Mouse (Mus musculus) hindbrain, embryonic 14.5 days (tissue): ENCODE results near the gene Actr1a. TPM values are rescaled to one million over a fixed set of nuclear protein-coding genes. Genes with fewer than 3 reads are reported as not detected.
A peak's percentile ranks its signal among the peaks of the same experiment; 100 is the strongest.

ENCODE experiments used
- ATAC-seq: fragments of 200-750 bp; cut with Nextera tagmentation; 2 replicates; pipeline ENCODE4 v1.8.0; 2017; ENCODE audit warnings: moderate number of reproducible peaks, mild to moderate bottlenecking, moderate TSS enrichment, moderate library complexity; ENCODE audit not compliant: low FRiP score
- DNase-seq: peaks from one replicate; pipeline ENCODE4 v3.0.0-alpha.2; 2015; ENCODE audit warnings: low spot score
- H3K27ac ChIP-seq: fragments of 300-500 bp; sonication (generic); 2 replicates; pipeline ENCODE4 v1.5.1; 2014; ENCODE audit warnings: mild to moderate bottlenecking, moderate library complexity
- H3K27me3 ChIP-seq: fragments of 300-500 bp; sonication (generic); 2 replicates; pipeline ENCODE4 v1.6.1; 2014; ENCODE audit warnings: mild to moderate bottlenecking, low read length, mixed read lengths; ENCODE audit not compliant: control insufficient read depth, insufficient read depth
- H3K36me3 ChIP-seq: fragments of 300-500 bp; sonication (generic); replicated peaks from 2 replicates; pipeline ENCODE4 v1.6.1; 2014; ENCODE audit not compliant: control insufficient read depth, insufficient read depth
- H3K4me1 ChIP-seq: fragments of 300-500 bp; sonication (generic); replicated peaks from 2 replicates; pipeline ENCODE4 v1.6.1; 2014; ENCODE audit warnings: antibody characterized with exemption, low read length, mixed read lengths; ENCODE audit not compliant: control insufficient read depth, insufficient read depth
- H3K4me2 ChIP-seq: fragments of 300-500 bp; sonication (generic); replicated peaks from 2 replicates; pipeline ENCODE4 v1.6.1; 2014; ENCODE audit warnings: mild to moderate bottlenecking, moderate library complexity
- H3K4me3 ChIP-seq: fragments of 300-500 bp; sonication (generic); replicated peaks from 2 replicates; pipeline ENCODE4 v1.5.1; 2014; ENCODE audit warnings: mild to moderate bottlenecking, low read length
- H3K9ac ChIP-seq: fragments of 300-500 bp; sonication (generic); 2 replicates; pipeline ENCODE4 v1.6.1; 2014
- H3K9me3 ChIP-seq: fragments of 300-500 bp; sonication (generic); 2 replicates; pipeline ENCODE4 v1.6.1; 2016; ENCODE audit warnings: low read length; ENCODE audit not compliant: control insufficient read depth
- WGBS: fragments of 180-500 bp; shearing (Covaris S2); extraction: QIAGEN DNeasy Blood & Tissue Kit; methylation state at CpG from one replicate; pipeline ENCODE4 v1.1.7; 2014; 5-methylcytosine and 5-hydroxymethylcytosine counted together
- polyA plus RNA-seq: library from polyadenylated mRNA; unstranded; fragments of >200 nt; fragmentation: Nextera tagmentation; extraction: Ambion mirVana; gene quantifications from 2 replicates; pipeline ENCODE4 v1.2.1, GENCODE M21; 2014

Actr1a gene
- polyA plus RNA-seq, 1 experiment from 2014 or later, result 327 TPM

DNA sequence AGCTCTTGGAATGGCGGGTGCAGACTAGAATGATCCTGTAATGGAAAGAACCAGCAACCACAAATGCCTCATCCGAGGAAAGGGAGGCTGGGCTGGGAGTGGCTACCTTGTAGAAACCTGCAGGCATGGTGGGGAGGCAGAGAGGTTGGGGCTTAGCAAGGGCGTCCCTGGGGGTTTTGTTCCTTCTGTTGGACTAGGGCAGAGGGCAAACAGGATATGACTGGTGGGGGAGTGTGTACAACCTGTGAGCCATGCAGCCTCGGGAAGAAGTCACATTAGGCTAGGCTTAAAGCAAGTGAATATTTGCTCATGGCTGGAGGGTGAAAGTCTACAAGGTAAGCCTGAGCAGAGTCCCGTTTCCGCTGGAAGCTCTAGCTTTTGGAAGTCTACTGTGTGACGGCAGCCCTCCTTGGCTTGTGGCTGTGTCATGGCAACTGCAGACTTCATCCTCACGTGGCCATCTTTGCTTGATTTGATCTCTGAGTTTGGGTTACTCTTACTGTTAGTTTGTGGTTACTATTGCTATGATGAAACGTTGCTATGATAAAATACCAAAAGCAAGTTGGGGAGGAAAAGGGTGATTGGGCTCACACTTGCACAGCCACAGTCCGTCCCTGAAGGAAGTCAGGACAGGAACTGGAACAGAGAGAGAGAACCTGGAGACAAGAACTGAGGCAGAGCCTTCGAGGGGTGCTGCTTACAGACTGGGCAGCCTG lies 32.1 kb downstream of the Actr1a start:
- no peak overlapping the region for H3K4me2 ChIP-seq
- H3K27ac ChIP-seq, result no peak overlapping the region
- H3K27me3 ChIP-seq, result no peaks in the 10 kb centered on the region
- 92% methylated on average over 11 of the region's 11 CpGs for WGBS
- no peak overlapping the region for H3K4me3 ChIP-seq
- DNase-seq (no peak), ATAC-seq (no peak)
- H3K4me1 ChIP-seq, result no peaks in the 10 kb centered on the region
- H3K9ac ChIP-seq, result no peak overlapping the region
- H3K36me3 ChIP-seq, result no peaks in the 10 kb centered on the region
- no peaks in the 10 kb centered on the region for H3K9me3 ChIP-seq

DNA sequence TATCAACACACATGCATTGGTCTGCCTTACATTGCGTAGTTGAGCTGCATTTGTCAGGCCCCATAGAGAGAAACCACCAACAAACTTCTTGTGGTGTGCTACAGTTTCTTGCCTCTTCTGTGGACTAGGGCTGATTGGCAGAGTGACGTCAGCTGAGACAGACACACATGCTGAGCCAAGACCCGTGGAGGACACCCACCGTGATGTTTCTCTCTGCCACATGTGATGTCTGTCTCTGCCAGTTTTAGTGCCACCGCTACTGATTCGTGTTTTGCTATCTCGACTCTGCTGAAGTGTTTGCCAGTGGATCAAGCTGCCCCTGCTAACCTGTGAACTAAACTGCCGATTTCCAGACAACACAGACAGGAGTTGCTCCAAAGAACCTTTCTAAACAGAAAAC lies 33.4 kb downstream of the Actr1a start:
- ATAC-seq (no peak), DNase-seq (no peak)
- 0 out of 2 replicates have a peak, but pooled peaks cover 4% of the 10 kb centered on the region for H3K4me1 ChIP-seq
- no peaks in the 10 kb centered on the region for H3K36me3 ChIP-seq
- no peak overlapping the region for H3K27ac ChIP-seq
- no peaks in the 10 kb centered on the region; the same call in 1 of the 2 replicates for H3K27me3 ChIP-seq
- H3K9ac ChIP-seq, result no peak overlapping the region
- H3K4me3 ChIP-seq, result no peak overlapping the region
- no peaks in the 10 kb centered on the region for H3K9me3 ChIP-seq
- WGBS, result 82% methylated on average over 8 of the region's 8 CpGs
- no peak overlapping the region for H3K4me2 ChIP-seq

DNA sequence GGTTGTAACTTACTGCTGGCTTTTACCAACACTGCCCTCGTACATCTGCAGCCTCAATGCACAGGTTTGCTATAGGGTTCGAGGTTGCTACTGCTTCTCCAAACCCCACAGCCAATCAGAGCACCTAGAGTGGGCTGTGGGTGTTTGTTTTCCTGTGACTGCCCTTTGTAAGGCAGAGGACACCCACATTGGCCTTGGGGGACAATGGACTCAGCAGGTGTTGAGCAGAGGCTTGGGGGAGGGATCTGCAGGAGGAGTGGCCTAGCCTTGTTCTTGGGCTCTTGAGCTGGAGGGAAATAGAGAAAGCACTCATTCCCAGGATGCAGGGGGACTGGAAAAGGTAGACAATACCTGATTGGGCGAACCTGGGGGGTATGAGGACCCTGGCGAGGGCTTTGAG lies 37.2 kb downstream of the Actr1a start:
- H3K27me3 ChIP-seq, result no peaks in the 10 kb centered on the region; the same call in 1 of the 2 replicates
- ATAC-seq, result no peak
- H3K4me1 ChIP-seq, result 0 out of 2 replicates have a peak, but pooled peaks cover 4% of the 10 kb centered on the region
- WGBS, result 60% methylated on average over 4 of the region's 4 CpGs
- no peak overlapping the region for H3K27ac ChIP-seq
- H3K9me3 ChIP-seq, result no peaks in the 10 kb centered on the region
- H3K4me3 ChIP-seq, result no peak overlapping the region
- H3K9ac ChIP-seq, result no peak overlapping the region
- no peaks in the 10 kb centered on the region for H3K36me3 ChIP-seq
- no peak overlapping the region for H3K4me2 ChIP-seq
- DNase-seq, result no peak

- H3K36me3 ChIP-seq, result no peaks in the 10 kb centered on the region
- DNase-seq, result no peak
- peak overlapping the region; percentile 48 for H3K4me3 ChIP-seq
- no peaks in the 10 kb centered on the region for H3K9me3 ChIP-seq
- peak overlapping the region; percentile 82 for H3K4me2 ChIP-seq
- H3K27ac ChIP-seq, result no peak overlapping the region
- WGBS, result 19% methylated on average over 25 of the region's 25 CpGs
- ATAC-seq, result no peak
- H3K27me3 ChIP-seq, result no peaks in the 10 kb centered on the region; the same call in 1 of the 2 replicates
- H3K9ac ChIP-seq, result peak overlapping the region; percentile 74
- 0 out of 2 replicates have a peak, but pooled peaks cover 4% of the 10 kb centered on the region for H3K4me1 ChIP-seq
Observed at GRCm38 (mm10) chr19:46357344-46358280, 37.9 kb downstream of the Actr1a start.

- H3K27ac ChIP-seq, result 0 out of 2 replicates have a peak overlapping the region, but pooled peaks have one; percentile 22
- H3K4me2 ChIP-seq, result peak overlapping the region; percentile 82
- peak; percentile 91 for ATAC-seq
- WGBS, result under 1% methylated on average over 29 of the region's 29 CpGs
- peak overlapping the region; percentile 74 for H3K9ac ChIP-seq
- H3K27me3 ChIP-seq, result no peaks in the 10 kb centered on the region; the same call in 1 of the 2 replicates
- H3K4me3 ChIP-seq, result peak overlapping the region; percentile 48
- 0 out of 2 replicates have a peak, but pooled peaks cover 4% of the 10 kb centered on the region for H3K4me1 ChIP-seq
- peak; percentile 89 for DNase-seq
- H3K9me3 ChIP-seq, result no peaks in the 10 kb centered on the region
- H3K36me3 ChIP-seq, result no peaks in the 10 kb centered on the region
Observed at GRCm38 (mm10) chr19:46356701-46357138, 38.8 kb downstream of the Actr1a start.

DNA sequence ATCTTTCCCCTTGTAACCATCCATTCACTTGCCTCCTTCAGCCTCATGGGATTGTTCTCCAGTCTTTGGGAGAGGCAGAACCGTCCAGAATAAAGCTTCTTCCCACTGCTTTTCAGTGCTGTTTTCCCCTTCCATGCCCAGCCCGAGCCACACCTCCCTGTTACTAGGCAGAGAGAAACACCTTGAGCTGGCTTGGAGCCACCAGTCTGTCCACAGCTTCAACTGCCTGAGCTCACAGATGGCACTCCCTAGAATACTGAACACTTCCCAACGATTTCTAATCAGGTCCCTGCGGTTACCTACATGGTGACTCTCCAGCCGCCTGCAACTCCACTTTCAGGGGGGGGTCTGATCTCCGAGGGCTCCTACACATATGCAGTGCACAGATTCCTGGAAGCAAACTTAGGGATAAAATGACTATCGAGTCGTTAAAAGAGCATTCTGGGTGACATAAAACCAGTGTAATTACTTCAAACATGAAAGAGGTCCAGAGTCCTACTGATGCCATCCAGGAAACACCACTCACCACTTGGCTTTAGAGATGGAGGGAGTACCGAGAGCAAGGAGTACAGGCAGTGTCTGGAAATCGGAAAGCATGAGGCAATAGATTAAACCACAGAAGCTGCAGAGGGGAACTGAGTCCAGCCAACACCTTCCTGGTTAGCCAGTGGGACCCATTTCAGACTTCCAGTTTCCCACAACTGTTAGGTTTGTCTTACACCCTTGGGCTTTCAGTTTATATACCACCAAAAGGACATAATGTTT lies 45.2 kb downstream of the Actr1a start, which contains the start of gene 2310034G01Rik:
TSS of gene 2310034G01Rik (minus strand) at position 135 of the 765 bp plus-strand sequence.
- Histone ChIP-seq H3K27me3 (peaks cover 5% of the 10 kb centered on the region; the same call in 1 of the 2 replicates), H3K4me3 (peak within 1 kb of the TSS; percentile 63), H3K4me1 (peaks cover 7% of the 10 kb centered on the region; the same call in 1 of the 2 replicates), H3K27ac (peak within 1 kb of the TSS; percentile 94), H3K9ac (peak within 1 kb of the TSS; percentile 87), H3K36me3 (no peaks in the 10 kb centered on the region), H3K9me3 (no peaks in the 10 kb centered on the region), H3K4me2 (peak within 1 kb of the TSS; percentile 83)
- ATAC-seq (no peak), DNase-seq (no peak)
- 63% methylated on average over 10 of the region's 10 CpGs for WGBS

- H3K27me3 ChIP-seq, result peaks cover 5% of the 10 kb centered on the region; the same call in 1 of the 2 replicates
- peak overlapping the region; percentile 87 for H3K9ac ChIP-seq
- no peaks in the 10 kb centered on the region for H3K9me3 ChIP-seq
- peaks cover 7% of the 10 kb centered on the region; the same call in 1 of the 2 replicates for H3K4me1 ChIP-seq
- peak overlapping the region; percentile 63 for H3K4me3 ChIP-seq
- H3K36me3 ChIP-seq, result no peaks in the 10 kb centered on the region
- ATAC-seq (peak; percentile 3; the same call in 1 of the 2 replicates), DNase-seq (no peak)
- 29% methylated on average over 6 of the region's 6 CpGs for WGBS
- no peak overlapping the region; the same call in 1 of the 2 replicates for H3K27ac ChIP-seq
- H3K4me2 ChIP-seq, result peak overlapping the region; percentile 83
Observed at GRCm38 (mm10) chr19:46349550-46349949, 46.0 kb downstream of the Actr1a start.

DNA sequence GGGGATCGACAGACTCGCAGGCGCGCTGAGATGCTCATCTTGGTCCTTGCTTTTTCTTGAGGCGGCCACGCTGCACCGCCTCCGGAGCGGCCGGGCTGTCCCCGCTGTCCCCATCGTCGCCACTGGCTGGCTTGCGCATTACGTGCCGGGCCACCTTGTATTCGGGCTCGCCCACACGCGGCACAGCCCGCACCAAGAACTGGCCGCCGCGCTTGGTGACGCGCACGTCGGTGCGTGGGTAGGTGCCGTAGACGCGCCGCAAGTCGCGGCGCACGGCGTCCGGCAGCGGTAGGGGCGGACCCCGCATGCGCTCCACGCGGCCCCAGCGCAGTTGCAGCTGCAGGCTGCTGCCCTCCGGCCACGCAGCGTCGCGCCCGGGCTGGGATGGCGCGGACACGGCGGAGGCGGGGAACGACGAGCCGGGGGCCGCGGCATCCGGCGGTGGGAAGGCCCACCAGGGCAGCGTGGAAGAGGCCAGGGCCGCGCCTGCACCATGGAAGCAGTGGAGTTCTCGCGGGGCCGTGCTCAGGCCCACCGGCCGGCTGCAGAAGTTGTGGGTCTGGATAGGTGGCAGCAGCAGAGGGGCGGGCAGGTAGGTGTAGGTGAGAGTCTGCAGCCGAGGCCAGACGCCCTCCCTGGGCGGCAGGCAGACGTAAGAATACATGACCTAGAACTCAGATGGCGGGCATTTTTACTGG lies 46.6 kb downstream of the Actr1a start:
- Histone ChIP-seq H3K4me2 (peak overlapping the region; percentile 83), H3K36me3 (no peaks in the 10 kb centered on the region), H3K4me3 (peak overlapping the region; percentile 63), H3K27ac (peak overlapping the region; percentile 94), H3K9me3 (no peaks in the 10 kb centered on the region), H3K4me1 (peaks cover 7% of the 10 kb centered on the region; the same call in 1 of the 2 replicates), H3K27me3 (peaks cover 5% of the 10 kb centered on the region; the same call in 1 of the 2 replicates), H3K9ac (peak overlapping the region; percentile 87)
- peak; percentile 86 for DNase-seq
- peak; percentile 95 for ATAC-seq
- WGBS, result under 1% methylated on average over 76 of the region's 78 CpGs
